Mouse (Mus musculus) adrenal gland, postnatal 10 days (tissue): ENCODE measurements around the gene Selenom. TPM values are rescaled to one million over a fixed set of nuclear protein-coding genes. Genes with fewer than 3 reads are reported as not detected.

Experiments used
- DNase-seq: peaks from one replicate; pipeline ENCODE4 v3.0.0; 2021; ENCODE audit warnings: mixed read lengths
- total RNA-seq, 2 experiments: library from RNA; stranded (reverse); gene quantifications; 2 replicates each; pipeline ENCODE4 v1.2.3; 2021

Gene Selenom
- total RNA-seq, 2 experiments from 2014 or later = 42.7 to 43.6 TPM

- no peak for DNase-seq
These were observed 1.2 kb upstream of the Selenom start for GRCm38 (mm10) chr11:3513291-3513690.

DNA sequence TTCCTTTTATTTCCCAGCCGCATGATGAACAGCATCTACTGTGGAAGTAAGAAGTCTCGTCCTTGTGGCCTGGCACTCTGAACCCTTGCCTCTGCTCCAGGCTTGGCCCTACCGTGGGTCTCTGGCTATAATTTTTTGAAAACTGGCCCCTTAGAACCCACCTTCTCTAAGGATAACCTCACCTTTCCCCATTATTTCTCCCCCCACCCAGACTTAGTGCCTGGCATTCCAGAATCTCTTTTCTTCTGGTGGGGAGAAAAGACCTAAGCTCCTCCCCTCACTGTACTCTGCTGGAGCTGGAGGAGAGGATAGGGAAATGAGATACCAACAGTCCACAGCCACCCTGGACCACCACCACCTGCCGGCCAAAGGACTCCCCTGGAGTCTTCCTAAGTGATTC is 732 bp downstream of the Selenom start:
- DNase-seq = no peak

DNA sequence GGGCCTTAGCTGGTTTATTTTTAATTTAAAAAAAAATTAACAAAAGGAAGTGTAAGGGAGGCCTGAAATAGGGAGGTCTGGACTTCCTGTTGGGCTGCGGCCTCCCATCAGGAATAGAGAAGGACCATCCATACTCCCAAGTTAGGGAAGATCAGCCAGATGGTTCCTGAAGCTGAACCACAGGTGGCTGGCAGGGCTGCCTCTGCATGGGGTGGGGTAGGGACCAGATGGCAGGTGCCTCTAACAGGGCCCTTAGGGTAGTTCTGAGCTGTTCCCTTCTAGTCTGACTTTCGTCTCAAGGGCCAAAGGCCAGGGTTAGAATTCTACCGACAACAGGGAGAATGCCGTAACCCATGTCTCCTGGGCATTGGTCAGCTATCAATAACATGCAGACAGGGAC is 1.2 kb downstream of the Selenom start:
- no peak for DNase-seq

GRCm38 (mm10) chr11:3516121-3516520 is 1.6 kb downstream of the Selenom start:
- no peak for DNase-seq

DNA sequence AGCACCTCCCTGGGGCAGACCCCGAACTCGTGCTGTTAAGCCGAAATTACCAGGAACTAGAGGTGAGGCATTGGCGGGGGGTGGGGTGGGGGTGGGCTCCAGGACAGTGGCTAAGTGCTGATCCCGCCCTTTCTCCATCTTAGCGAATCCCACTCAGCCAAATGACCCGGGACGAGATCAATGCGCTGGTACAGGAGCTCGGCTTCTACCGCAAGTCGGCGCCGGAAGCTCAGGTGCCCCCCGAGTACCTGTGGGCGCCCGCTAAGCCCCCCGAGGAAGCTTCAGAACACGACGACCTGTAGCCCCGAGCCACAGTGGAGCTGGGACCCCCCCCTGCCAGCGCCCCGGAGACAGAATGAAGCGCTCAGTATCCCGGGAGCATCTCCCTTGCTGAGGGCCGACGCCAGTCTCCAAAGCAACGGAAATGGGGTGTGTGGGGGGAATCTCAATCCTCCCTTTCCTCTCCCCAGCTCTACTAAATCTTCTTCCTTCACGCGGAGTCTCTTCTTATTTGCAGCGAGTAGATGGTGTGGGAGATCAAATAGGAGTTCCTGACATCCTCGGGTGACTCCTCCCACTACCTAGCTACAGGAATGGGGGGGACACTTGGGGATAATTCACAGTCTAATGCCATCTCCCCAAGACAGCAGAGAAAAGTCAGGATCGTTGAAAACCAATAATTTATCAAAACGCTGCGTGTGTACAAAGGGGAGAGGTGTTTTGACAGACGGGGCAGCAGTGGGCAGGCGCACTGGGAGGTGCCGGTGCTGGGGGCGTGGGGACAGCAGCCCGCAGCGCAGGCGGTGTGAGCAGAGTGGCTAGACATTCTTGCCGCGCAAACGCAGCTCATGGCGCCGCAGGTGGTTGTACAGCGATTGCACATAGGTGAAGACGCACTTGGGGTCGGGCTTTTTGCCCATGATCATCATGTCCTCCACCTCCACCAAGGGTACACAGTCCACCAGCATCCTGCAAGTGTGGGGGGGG is 2.7 kb downstream of the Selenom start:
- peak; percentile 59 for DNase-seq

- no peak for DNase-seq
These were observed 3.6 kb downstream of the Selenom start for GRCm38 (mm10) chr11:3517846-3518732.

- no peak for DNase-seq
These were observed 4.7 kb downstream of the Selenom start for GRCm38 (mm10) chr11:3519051-3519726.

DNA sequence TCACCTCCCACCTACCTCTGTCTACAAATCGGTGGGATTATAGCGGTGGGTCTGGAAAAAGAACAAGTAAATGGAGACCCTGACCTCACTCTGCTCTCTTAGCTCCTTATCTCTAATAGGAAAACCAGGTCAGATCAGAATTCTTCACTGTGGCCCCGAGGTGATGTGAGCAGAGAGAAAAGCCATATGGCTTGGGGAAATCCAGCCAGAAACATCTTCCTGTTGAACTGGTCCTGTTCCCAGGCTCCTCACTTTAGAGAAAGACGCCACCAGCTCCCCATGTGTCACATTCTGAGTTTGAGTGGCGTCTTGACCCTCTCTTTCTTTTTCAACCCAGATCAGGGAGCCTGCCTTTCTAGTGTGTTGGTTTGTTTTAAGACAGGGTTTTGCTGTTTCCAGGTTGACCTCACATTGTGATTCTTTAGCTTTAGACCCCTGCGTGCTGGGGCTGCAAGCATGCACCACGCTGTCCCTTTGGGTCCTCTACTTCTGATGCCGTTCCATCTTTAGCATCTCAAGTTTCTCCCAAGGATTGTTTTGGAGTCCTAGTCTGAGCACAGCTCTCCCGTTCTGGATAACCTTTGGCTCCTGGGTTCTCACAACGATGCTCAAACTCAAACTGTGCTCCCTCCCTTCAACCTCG is 5.4 kb downstream of the Selenom start:
- no peak for DNase-seq

- no peak for DNase-seq
These were observed 6.4 kb downstream of the Selenom start for GRCm38 (mm10) chr11:3520919-3521318.

- no peak for DNase-seq
These were observed 7.1 kb downstream of the Selenom start for GRCm38 (mm10) chr11:3521339-3522224.

DNA sequence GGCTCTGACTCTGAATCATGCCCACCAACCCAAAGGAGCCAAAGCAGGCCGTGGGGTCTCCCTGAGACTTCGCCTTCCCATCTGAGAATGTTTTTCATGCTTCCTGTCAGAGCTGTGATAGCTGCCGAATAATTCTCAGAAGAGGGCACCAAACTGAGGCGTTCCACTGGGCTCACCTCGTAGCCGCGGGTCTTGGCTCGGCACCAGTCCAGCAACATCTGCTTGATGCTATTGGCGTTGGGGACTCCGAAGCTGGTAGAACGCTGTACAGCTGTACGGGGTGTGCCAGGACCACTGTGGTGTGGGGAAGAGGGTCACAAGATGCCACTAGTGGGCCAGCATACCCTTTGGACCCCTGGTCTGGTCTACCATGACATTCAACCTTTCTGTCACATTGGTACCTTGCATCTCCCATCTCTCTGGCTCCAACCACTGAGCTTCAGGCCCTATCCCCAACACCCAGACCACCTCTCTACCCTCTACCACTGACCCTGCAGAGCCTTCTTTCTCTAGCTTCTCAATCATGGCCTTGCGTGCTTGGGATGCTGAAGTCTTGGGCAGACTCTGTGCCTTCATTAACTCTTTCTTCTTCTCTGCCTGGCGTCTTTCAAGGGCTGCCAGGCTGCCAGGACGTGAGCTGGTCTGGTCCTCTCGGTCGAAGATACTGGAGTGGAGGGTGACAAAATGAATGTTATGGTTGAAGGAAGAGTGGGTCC is 8.0 kb downstream of the Selenom start:
- DNase-seq = no peak

- DNase-seq = no peak
These were observed 9.5 kb downstream of the Selenom start for GRCm38 (mm10) chr11:3523840-3524582.

GRCm38 (mm10) chr11:3525560-3525959 is 11.1 kb downstream of the Selenom start:
- no peak for DNase-seq

- DNase-seq = no peak
These were observed 11.7 kb downstream of the Selenom start for GRCm38 (mm10) chr11:3526207-3526606.

GRCm38 (mm10) chr11:3526979-3527738 is 12.7 kb downstream of the Selenom start:
- no peak for DNase-seq

DNA sequence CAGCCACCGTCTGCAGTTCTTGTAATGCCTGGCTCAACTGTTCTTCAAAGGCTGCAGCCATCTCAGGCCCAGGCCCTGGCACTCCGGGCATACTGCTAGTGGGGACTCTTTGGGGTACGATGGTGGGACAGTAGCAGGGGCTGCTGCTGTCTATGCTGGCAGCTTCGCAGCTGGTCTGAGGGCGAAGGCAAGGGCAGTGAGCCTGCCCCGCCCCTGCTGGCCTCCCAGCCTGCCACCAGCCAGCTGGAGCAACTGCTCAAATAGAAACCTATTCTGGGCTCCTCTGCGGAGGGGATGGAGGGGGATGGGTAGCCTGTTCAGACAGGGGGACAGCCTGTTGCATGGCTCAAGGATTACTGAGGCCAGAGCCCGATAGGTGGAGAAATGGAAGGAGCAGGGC is 13.3 kb downstream of the Selenom start:
- DNase-seq = no peak

DNA sequence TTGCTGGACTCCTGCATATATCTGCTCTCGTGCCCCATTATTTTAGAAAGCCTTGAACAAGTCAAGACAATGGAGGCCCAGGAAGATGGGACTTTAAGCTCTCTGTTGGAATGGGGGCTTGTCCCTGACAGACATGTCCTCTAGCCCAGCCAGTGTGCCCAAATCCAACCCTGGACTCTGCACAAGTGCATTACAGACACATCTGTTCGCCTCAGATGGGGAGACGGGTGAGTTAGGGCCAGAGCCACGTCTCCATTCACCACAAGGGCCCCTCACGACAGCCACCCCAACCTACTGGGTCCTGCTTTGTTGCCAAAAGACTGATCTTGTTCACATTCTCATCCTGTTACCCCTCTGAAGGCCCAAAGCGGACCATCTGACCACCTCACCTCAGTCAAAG is 13.7 kb downstream of the Selenom start:
- DNase-seq = no peak

DNA sequence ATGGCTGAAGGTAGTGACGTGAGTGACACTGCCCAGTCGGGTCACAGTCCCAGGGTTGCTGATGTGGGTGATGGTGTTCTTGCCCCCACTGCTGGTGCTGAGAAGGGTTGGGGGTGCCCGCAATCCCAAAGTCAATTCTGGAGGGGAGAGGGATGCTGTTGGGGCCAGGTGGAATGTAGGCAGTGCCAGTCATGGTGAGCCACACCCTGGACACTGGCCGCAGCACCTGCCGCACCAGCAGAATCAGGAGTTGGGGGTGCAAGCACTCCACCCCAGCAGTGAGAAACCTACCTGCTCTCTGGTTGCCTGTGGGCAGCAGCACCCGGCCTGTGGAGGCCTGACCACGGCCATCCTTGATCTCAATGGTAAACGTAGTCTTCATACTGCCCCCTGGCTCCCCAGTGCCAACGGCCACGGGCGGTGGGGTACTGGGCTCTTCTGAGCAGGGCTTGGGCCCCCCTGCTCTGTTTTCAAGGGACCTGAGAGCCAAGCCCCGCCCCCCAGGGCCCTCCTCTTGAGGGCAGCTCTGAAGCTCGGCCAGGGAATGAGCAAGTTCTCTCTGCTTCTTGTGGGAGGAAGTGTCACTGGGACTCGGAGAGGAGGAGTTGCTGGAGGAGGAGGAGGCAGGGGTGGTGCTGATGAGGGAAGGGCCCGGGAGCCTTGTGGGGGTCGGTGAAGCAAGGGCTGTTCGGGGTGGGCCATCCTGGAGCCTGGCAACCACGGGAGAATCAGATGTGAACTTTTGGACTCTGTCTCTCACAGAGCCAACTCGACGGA is 15.2 kb downstream of the Selenom start:
- DNase-seq = no peak
